Mouse (Mus musculus) liver, adult 2 months (tissue): ENCODE results near the gene Obscn. TPM values are rescaled to one million over a fixed set of nuclear protein-coding genes. Genes with fewer than 3 reads are reported as not detected.

Source experiments
- DNase-seq: peaks from one replicate; pipeline ENCODE4 v3.0.0-alpha.2; 2011; ENCODE audit warnings: low read depth, low spot score; ENCODE audit errors: extremely low read depth
- H3K27ac ChIP-seq: fragments of 200-500 bp; replicated peaks from 2 replicates; pipeline ENCODE4 v1.5.1; 2012; ENCODE audit warnings: low read depth, mild to moderate bottlenecking, control low read depth, inconsistent platforms, low read length; ENCODE audit not compliant: insufficient read depth
- H3K27me3 ChIP-seq: fragments of 200-500 bp; 2 replicates; pipeline ENCODE4 v1.6.1; 2012; ENCODE audit warnings: mild to moderate bottlenecking, moderate library complexity, low read length, inconsistent platforms; ENCODE audit not compliant: control insufficient read depth, insufficient read depth
- H3K36me3 ChIP-seq: fragments of 200-500 bp; 2 replicates; pipeline ENCODE4 v1.6.1; 2012; ENCODE audit warnings: low read length, inconsistent platforms; ENCODE audit not compliant: control insufficient read depth, insufficient read depth
- H3K4me1 ChIP-seq: fragments of 200-500 bp; 2 replicates; pipeline ENCODE4 v1.6.1; 2011; ENCODE audit warnings: low read length; ENCODE audit not compliant: control insufficient read depth, insufficient read depth
- H3K4me3 ChIP-seq: fragments of 200-500 bp; 2 replicates; pipeline ENCODE4 v1.5.1; 2011; ENCODE audit warnings: low read depth, mild to moderate bottlenecking, control low read depth, low read length, moderate library complexity; ENCODE audit not compliant: insufficient read depth
- H3K79me2 ChIP-seq: fragments of 200-500 bp; 2 replicates; pipeline ENCODE4 v1.6.1; 2012; ENCODE audit warnings: inconsistent platforms, mild to moderate bottlenecking, low read length, moderate library complexity; ENCODE audit not compliant: control insufficient read depth, insufficient read depth
- H3K9ac ChIP-seq: fragments of 200-500 bp; 2 replicates; pipeline ENCODE4 v1.6.1; 2012; ENCODE audit warnings: low read depth, mild to moderate bottlenecking, control low read depth, inconsistent platforms, low read length
- CTCF ChIP-seq: fragments of 200-500 bp; IDR thresholded peaks from 2 replicates; pipeline ENCODE4 v1.5.1; 2011; ENCODE audit warnings: low read depth, low read length, control low read depth
- POLR2A ChIP-seq: fragments of 200-500 bp; IDR thresholded peaks from 2 replicates; pipeline ENCODE4 v1.6.1; 2011; ENCODE audit warnings: low read length, control low read depth; ENCODE audit not compliant: insufficient read depth; ENCODE audit errors: extremely low read depth
- WGBS: fragments of 180-500 bp; shearing (Covaris S2); methylation state at CpG from one replicate; pipeline ENCODE4 v1.1.7; 2018; 5-methylcytosine and 5-hydroxymethylcytosine counted together
- polyA plus RNA-seq: library from polyadenylated mRNA; depleted of rRNA; stranded (reverse); fragments of >200 nt; gene quantifications from 2 replicates; pipeline ENCODE4 v1.2.3, GENCODE M21; 2012
- total RNA-seq: library from RNA; depleted of rRNA; stranded (reverse); fragments of >200 nt; gene quantifications from 2 replicates; pipeline ENCODE4 v1.2.3, GENCODE M21; 2014

Obscn gene
- total and polyA plus RNA-seq, 2 experiments: 0.07 to 0.83 TPM

DNA sequence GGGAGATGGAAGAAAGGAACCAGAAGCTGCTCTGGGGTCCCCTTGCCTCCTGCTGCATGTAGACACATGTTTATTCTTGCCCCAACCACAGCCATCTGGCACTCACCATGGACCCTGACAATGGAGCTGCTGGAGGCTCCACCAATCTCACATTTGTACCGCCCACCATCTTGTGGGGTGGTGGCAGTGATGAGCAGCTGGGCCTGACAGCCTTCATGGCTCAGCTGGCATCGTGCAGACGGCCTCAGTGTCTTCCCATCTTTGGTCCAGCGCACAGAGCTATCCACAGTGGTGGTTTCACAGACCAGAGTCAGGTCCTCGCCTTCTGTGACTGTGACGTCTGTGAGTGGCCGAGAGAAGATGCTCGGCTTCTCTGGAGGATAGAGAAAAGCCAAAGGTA lies 67.3 kb downstream of the Obscn start:
- Histone ChIP-seq H3K27me3 (no peaks in the 10 kb centered on the region), H3K9ac (no peak overlapping the region), H3K36me3 (no peaks in the 10 kb centered on the region), H3K4me3 (no peak overlapping the region), H3K27ac (no peak overlapping the region), H3K79me2 (no peaks in the 10 kb centered on the region), H3K4me1 (no peaks in the 10 kb centered on the region)
- DNase-seq: no peak
- no peak for TF ChIP-seq POLR2A
- no peak for TF ChIP-seq CTCF
- WGBS: 82% methylated on average over 8 of the region's 8 CpGs

GRCm38 (mm10) chr11:59068433-59068832 lies 67.8 kb downstream of the Obscn start:
- DNase-seq: no peak
- Histone ChIP-seq H3K36me3 (no peaks in the 10 kb centered on the region), H3K27ac (no peak overlapping the region), H3K4me3 (no peak overlapping the region), H3K9ac (no peak overlapping the region), H3K27me3 (no peaks in the 10 kb centered on the region), H3K79me2 (no peaks in the 10 kb centered on the region), H3K4me1 (no peaks in the 10 kb centered on the region)
- 61% methylated on average over 1 of the region's 1 CpGs for WGBS
- TF ChIP-seq CTCF (no peak), POLR2A (no peak)

DNA sequence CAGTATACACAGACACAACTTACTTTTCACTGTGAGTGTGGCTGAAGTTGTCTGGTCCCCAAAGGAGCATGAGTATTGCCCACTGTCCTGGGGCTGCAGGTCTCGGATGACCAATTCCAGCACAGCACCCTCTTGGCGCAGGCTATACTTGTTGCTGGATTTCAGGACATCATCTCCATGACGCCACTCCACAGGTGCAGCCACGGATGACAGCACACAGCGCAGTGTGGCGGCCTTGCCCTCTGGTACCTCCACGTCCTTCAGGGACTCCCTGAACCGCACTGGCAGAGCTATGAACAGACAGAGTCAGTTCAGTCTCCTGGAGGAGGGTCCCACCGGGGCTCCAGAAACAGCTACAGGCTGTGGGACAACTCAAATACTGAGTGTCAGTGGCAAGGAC lies 68.3 kb downstream of the Obscn start:
- no peak for TF ChIP-seq CTCF
- TF ChIP-seq POLR2A: no peak
- Histone ChIP-seq H3K79me2 (no peaks in the 10 kb centered on the region), H3K4me3 (no peak overlapping the region), H3K4me1 (no peaks in the 10 kb centered on the region), H3K36me3 (no peaks in the 10 kb centered on the region), H3K9ac (no peak overlapping the region), H3K27ac (no peak overlapping the region), H3K27me3 (no peaks in the 10 kb centered on the region)
- DNase-seq: no peak
- WGBS: 73% methylated on average over 9 of the region's 9 CpGs

DNA sequence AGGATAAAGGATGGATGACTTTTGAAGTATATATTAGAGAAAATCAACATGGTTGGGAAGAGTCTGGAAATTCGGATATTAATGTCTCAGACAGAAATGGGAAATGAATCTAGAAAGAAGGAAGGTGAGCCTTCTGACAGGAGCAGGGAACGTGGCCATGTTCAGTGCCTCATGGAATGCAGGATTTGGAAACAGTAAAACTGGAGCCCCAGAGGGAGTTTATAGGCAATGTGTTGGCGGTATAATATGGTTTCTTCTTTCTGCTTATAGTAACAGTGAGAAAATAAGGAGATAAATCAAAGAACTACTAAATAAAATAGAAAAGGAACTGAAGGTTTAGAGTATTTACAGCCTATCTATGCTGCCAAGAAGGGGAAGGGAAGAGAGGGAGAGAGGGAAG lies 78.2 kb downstream of the Obscn start:
- H3K79me2 ChIP-seq: no peaks in the 10 kb centered on the region
- no peak for DNase-seq
- H3K27me3 ChIP-seq: no peaks in the 10 kb centered on the region
- no peaks in the 10 kb centered on the region for H3K4me1 ChIP-seq
- WGBS: 70% methylated on average over 3 of the region's 3 CpGs
- no peaks in the 10 kb centered on the region for H3K36me3 ChIP-seq
- H3K9ac ChIP-seq: no peak overlapping the region
- no peak for TF ChIP-seq POLR2A
- no peak for TF ChIP-seq CTCF
- H3K4me3 ChIP-seq: no peak overlapping the region
- H3K27ac ChIP-seq: no peak overlapping the region

- Histone ChIP-seq H3K27me3 (no peaks in the 10 kb centered on the region), H3K36me3 (no peaks in the 10 kb centered on the region), H3K9ac (no peak overlapping the region), H3K79me2 (no peaks in the 10 kb centered on the region), H3K4me3 (no peak overlapping the region), H3K4me1 (no peaks in the 10 kb centered on the region), H3K27ac (no peak overlapping the region)
- WGBS: 74% methylated on average over 9 of the region's 9 CpGs
- DNase-seq: no peak
- TF ChIP-seq POLR2A (no peak), CTCF (no peak)
These were observed 85.2 kb downstream of the Obscn start for GRCm38 (mm10) chr11:59051031-59051430.

- no peaks in the 10 kb centered on the region for H3K79me2 ChIP-seq
- TF ChIP-seq POLR2A (no peak), CTCF (no peak)
- 91% methylated on average over 15 of the region's 15 CpGs for whole genome bisulfite sequencing
- H3K27ac ChIP-seq: no peak overlapping the region
- H3K4me3 ChIP-seq: no peak overlapping the region
- H3K27me3 ChIP-seq: no peaks in the 10 kb centered on the region
- no peak overlapping the region for H3K9ac ChIP-seq
- H3K36me3 ChIP-seq: no peaks in the 10 kb centered on the region
- no peak for DNase-seq
- no peaks in the 10 kb centered on the region for H3K4me1 ChIP-seq
These were observed 91.4 kb downstream of the Obscn start for GRCm38 (mm10) chr11:59044703-59045330.
